Mouse (Mus musculus) stomach, embryonic 16.5 days (tissue): ENCODE data around the gene Prpf6. TPM values are rescaled to one million over a fixed set of nuclear protein-coding genes. Genes with fewer than 3 reads are reported as not detected.

Experiments used
- ATAC-seq: fragments of 200-750 bp; cut with Nextera tagmentation; 2 replicates; pipeline ENCODE4 v1.8.0; 2017; ENCODE audit warnings: moderate number of reproducible peaks, moderate TSS enrichment; ENCODE audit not compliant: insufficient read depth, low FRiP score
- H3K27ac ChIP-seq: fragments of 300-500 bp; sonication (generic); 2 replicates; pipeline ENCODE4 v1.5.1; 2014; ENCODE audit warnings: low read length
- H3K27me3 ChIP-seq: fragments of 300-500 bp; sonication (generic); 2 replicates; pipeline ENCODE4 v1.6.1; 2014; ENCODE audit warnings: low read length, control low read depth, mixed read lengths; ENCODE audit not compliant: control insufficient read depth, insufficient read depth
- H3K36me3 ChIP-seq: fragments of 300-500 bp; sonication (generic); 2 replicates; pipeline ENCODE4 v1.6.1; 2014; ENCODE audit warnings: low read length; ENCODE audit not compliant: control insufficient read depth, insufficient read depth
- H3K4me1 ChIP-seq: fragments of 300-500 bp; sonication (generic); 2 replicates; pipeline ENCODE4 v1.6.1; 2014; ENCODE audit warnings: low read length, control low read depth, mixed read lengths; ENCODE audit not compliant: control insufficient read depth, insufficient read depth
- H3K4me2 ChIP-seq: fragments of 300-500 bp; sonication (generic); 2 replicates; pipeline ENCODE4 v1.6.1; 2014; ENCODE audit warnings: low read depth, low read length, mixed read lengths
- H3K4me3 ChIP-seq: fragments of 300-500 bp; sonication (generic); replicated peaks from 2 replicates; pipeline ENCODE4 v1.5.1; 2014; ENCODE audit warnings: mild to moderate bottlenecking, low read length
- H3K9ac ChIP-seq: fragments of 300-500 bp; sonication (generic); 2 replicates; pipeline ENCODE4 v1.6.1; 2014; ENCODE audit warnings: low read length
- H3K9me3 ChIP-seq: fragments of 300-500 bp; sonication (generic); replicated peaks from 2 replicates; pipeline ENCODE4 v1.6.1; 2016; ENCODE audit warnings: low read length, control low read depth; ENCODE audit not compliant: control insufficient read depth
- WGBS: fragments of 180-500 bp; shearing (Covaris S2); extraction: QIAGEN DNeasy Blood & Tissue Kit; methylation state at CpG from one replicate; pipeline ENCODE4 v1.1.7; 2014; 5-methylcytosine and 5-hydroxymethylcytosine counted together
- polyA plus RNA-seq: library from polyadenylated mRNA; unstranded; fragments of >200 nt; fragmentation: Nextera tagmentation; extraction: Ambion mirVana; gene quantifications from 2 replicates; pipeline ENCODE4 v1.2.1, GENCODE M21; 2015

Prpf6 gene
- polyA plus RNA-seq, 1 experiment from 2014 or later, result 59.1 TPM

DNA sequence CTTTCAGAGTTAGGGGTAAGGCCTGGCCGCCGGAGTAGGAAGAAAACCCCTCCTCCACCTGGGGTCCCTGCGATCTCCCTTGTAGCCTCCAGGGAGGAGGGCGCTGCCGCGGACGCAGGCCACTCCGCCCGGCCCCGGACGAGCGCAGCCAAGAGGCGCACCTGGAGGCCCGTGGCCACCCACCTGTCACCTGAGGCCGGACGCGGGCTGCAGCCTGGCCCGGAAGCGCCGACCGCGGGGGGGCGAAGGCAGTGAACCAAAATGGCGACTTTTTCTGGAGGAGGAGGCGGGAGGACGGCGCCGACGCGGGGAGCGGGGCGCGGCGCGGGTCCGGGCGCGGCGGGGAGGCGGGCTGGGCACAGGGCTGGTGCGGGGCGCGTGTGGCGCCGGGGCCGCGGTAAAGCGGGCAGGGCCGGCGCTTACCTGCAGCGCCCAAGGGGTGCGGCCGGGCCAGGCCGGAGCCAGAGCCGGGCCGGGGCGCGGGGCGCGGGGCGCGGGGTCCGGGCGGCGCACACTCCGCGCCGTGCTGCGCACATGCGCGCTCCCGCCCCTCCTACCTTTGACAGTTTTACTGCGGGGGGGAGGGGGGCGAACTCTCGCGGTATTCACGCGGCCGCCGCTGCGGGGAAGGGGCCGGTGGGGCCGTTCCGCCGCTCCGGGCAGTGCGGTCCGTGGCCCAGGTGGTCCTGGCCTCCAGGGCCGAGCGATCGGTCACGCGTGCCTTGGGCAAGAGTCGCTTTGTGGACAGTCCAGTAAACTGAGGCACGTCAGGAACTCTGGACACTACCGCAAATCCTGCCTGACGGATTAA lies 768 bp downstream of the Prpf6 start, which contains the start of gene Zfp512b:
Zfp512b (minus strand) TSS at position 573 of the 811 bp plus-strand sequence.
- no peaks in the 10 kb centered on the region for H3K9me3 ChIP-seq
- peak within 1 kb of the TSS; percentile 89 for H3K27ac ChIP-seq
- peak within 1 kb of the TSS; percentile 69 for H3K4me2 ChIP-seq
- peak within 1 kb of the TSS; percentile 98 for H3K9ac ChIP-seq
- H3K36me3 ChIP-seq, result peaks cover 6% of the 10 kb centered on the region; the same call in 1 of the 2 replicates
- peak within 1 kb of the TSS; percentile 97 for H3K4me3 ChIP-seq
- no peaks in the 10 kb centered on the region for H3K27me3 ChIP-seq
- under 1% methylated on average over 80 of the region's 97 CpGs for WGBS
- ATAC-seq, result peak; percentile 85
- H3K4me1 ChIP-seq, result peaks cover 19% of the 10 kb centered on the region

DNA sequence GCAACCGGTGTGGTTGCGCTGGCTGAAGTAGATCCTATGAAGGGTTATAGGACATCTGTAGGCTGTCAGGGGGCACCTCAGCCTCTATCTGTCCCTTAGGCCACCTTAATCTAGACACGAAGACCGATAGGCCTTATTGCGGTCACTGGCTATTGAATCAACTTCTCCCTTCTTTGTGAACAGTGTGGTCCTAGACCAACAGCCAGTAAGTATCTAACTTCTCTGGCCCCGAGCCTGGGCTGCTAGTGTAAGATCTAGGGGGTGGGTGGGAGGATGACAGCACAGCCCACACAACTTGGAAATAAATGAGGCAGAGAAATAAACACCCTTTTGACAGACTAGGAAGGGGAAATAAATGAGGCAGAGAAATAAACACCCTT lies 1.4 kb downstream of the Prpf6 start:
- Histone ChIP-seq H3K9me3 (no peaks in the 10 kb centered on the region), H3K27me3 (no peaks in the 10 kb centered on the region; the same call in 1 of the 2 replicates), H3K4me3 (peak overlapping the region; percentile 97), H3K27ac (peak overlapping the region; percentile 89), H3K4me1 (peaks cover 24% of the 10 kb centered on the region), H3K9ac (peak overlapping the region; percentile 98), H3K36me3 (peaks cover 6% of the 10 kb centered on the region; the same call in 1 of the 2 replicates), H3K4me2 (peak overlapping the region; percentile 69)
- 4% methylated on average over 6 of the region's 6 CpGs for WGBS
- peak; percentile 12; the same call in 1 of the 2 replicates for ATAC-seq

DNA sequence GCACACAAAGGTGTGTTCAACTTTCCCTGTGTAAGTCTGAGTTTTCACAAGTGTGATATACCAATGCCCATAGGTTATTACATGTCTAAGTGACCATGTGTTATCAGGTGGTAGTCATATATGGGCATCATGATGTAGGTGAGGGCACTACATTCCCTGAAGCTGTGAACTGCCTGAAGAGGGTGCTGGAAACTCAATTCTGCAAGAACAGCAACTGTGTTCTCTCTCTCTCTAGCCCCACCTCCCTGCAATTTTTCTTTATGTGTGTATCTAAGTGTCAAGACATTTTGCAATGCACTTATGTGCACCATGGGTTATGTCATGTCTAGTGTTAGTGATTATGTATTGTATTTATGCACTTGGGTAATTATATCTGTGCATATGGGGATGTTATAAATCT lies 2.3 kb downstream of the Prpf6 start:
- H3K36me3 ChIP-seq, result 0 out of 2 replicates have a peak, but pooled peaks cover 6% of the 10 kb centered on the region
- H3K4me3 ChIP-seq, result no peak overlapping the region
- no peaks in the 10 kb centered on the region; the same call in 1 of the 2 replicates for H3K27me3 ChIP-seq
- H3K27ac ChIP-seq, result no peak overlapping the region
- no peak overlapping the region for H3K9ac ChIP-seq
- H3K4me1 ChIP-seq, result peaks cover 29% of the 10 kb centered on the region
- no peaks in the 10 kb centered on the region for H3K9me3 ChIP-seq
- no peak overlapping the region for H3K4me2 ChIP-seq
- ATAC-seq, result no peak

DNA sequence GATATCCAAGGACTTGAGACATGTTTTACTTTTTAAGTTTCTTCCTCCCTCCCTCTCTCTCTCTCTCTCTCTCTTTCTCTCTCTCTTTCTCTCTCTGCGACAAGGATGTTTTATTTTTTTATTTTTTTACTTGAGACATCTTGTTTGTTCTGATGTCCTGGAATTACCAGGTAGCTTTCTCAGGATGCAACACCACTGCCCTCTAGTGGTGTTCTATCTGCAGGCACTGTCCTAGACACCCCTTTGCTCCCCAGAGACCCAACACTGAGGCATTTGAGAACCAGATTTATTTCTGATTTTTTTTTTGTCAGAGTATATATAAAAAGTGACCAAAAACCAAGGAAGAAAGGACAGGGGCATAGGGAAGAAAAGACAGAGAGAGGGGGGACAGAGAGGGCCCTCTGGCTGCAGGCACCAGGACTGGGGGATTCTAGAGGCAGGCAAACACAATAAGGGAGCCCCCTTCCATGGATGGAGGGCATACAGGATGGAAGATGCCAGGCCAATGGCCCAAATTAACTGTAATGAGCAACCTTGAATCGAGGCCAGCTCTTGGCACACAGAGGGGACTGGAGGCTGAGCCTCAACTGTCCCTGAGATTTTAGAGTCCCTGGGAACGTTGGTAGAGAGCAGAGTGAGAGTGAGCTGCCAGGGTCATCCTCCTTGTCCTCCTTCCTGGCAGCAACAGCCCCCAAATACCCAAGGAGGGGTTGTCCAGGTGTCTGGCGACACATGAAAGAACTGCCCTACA lies 3.5 kb downstream of the Prpf6 start:
- no peak overlapping the region for H3K9ac ChIP-seq
- H3K4me2 ChIP-seq, result no peak overlapping the region
- no peaks in the 10 kb centered on the region; the same call in 1 of the 2 replicates for H3K27me3 ChIP-seq
- 0 out of 2 replicates have a peak, but pooled peaks cover 3% of the 10 kb centered on the region for H3K36me3 ChIP-seq
- H3K27ac ChIP-seq, result no peak overlapping the region
- no peak for ATAC-seq
- WGBS, result 62% methylated on average over 4 of the region's 4 CpGs
- H3K4me1 ChIP-seq, result peaks cover 29% of the 10 kb centered on the region
- H3K4me3 ChIP-seq, result no peak overlapping the region
- no peaks in the 10 kb centered on the region for H3K9me3 ChIP-seq

DNA sequence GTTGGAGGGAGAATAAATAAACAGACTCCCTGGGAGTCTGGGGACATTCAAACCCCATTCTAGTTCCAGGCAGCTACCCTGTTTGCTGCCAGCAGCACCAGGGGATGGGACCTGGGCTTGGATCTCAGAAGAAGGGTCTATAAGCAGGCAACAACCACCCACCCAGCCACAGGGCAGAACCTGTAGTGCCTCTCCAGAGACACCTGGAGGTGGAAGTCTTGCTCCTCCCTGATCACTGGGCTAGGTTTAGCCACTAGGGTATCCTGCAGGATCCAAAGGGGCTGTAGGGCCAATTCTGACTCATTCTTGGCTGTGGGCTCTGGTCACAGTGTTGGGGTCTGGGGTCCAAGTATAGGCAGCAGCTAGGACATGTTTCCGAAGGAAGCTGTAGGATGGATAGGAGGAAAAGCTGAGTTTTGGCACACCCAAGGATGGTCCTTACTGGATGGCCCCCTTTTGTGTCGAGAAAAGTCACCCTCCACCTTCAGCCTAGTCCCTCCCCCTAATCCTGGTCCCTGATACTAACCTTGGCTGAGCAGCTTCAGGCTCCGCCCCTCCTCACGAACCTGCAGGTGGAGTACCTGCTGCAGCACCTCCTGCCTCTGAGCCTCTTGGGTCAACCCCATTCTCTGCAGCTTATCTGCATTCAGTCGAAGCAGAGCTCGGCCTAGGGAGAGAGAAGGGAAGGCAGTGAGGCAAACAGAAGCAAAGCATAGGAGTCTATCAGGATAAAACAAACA lies 4.7 kb downstream of the Prpf6 start:
- 0 out of 2 replicates have a peak overlapping the region, but pooled peaks have one; percentile 12 for H3K9ac ChIP-seq
- no peaks in the 10 kb centered on the region; the same call in 1 of the 2 replicates for H3K27me3 ChIP-seq
- H3K4me2 ChIP-seq, result no peak overlapping the region
- H3K4me1 ChIP-seq, result peaks cover 27% of the 10 kb centered on the region
- WGBS, result 41% methylated on average over 6 of the region's 6 CpGs
- no peaks in the 10 kb centered on the region for H3K9me3 ChIP-seq
- H3K4me3 ChIP-seq, result no peak overlapping the region
- H3K27ac ChIP-seq, result no peak overlapping the region
- ATAC-seq, result no peak
- no peaks in the 10 kb centered on the region for H3K36me3 ChIP-seq

DNA sequence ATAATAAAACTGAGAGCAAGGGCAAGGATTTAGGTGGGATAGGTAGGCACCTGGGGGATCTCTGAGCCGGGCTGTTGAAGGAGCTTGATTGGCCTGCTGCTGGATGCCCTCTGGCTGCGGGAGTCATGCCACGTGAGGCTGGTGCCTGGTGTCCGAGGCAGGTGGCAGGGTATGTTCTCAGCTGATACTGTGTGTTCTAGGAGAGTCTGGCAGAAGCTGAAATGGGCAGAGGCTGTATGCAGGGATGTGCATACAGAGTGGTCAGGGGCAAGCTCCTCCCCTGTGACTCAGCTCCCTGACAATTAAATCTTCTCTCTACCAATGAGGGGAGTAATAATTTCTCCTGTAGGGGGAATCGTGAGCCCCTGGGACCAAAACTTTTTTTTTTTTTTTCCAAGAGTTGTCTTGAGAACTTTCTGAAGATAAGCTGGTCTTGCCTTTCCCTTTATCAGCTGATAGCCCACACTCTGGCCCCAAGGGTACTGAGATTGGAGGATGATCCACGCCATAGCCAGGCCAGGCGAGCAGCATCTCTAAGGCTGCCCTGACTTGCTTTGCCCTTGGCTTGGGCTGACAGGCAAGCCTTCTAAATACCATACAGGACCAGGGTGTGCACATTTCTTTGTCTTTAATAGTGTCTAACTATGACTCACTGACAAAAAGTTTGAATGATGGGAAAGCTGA lies 5.9 kb downstream of the Prpf6 start:
- 61% methylated on average over 7 of the region's 7 CpGs for WGBS
- Histone ChIP-seq H3K9me3 (no peaks in the 10 kb centered on the region), H3K4me2 (peak overlapping the region; percentile 74), H3K4me1 (peaks cover 34% of the 10 kb centered on the region), H3K27me3 (no peaks in the 10 kb centered on the region; the same call in 1 of the 2 replicates), H3K27ac (peak overlapping the region; percentile 97), H3K36me3 (no peaks in the 10 kb centered on the region), H3K9ac (no peak overlapping the region), H3K4me3 (no peak overlapping the region)
- no peak for ATAC-seq

DNA sequence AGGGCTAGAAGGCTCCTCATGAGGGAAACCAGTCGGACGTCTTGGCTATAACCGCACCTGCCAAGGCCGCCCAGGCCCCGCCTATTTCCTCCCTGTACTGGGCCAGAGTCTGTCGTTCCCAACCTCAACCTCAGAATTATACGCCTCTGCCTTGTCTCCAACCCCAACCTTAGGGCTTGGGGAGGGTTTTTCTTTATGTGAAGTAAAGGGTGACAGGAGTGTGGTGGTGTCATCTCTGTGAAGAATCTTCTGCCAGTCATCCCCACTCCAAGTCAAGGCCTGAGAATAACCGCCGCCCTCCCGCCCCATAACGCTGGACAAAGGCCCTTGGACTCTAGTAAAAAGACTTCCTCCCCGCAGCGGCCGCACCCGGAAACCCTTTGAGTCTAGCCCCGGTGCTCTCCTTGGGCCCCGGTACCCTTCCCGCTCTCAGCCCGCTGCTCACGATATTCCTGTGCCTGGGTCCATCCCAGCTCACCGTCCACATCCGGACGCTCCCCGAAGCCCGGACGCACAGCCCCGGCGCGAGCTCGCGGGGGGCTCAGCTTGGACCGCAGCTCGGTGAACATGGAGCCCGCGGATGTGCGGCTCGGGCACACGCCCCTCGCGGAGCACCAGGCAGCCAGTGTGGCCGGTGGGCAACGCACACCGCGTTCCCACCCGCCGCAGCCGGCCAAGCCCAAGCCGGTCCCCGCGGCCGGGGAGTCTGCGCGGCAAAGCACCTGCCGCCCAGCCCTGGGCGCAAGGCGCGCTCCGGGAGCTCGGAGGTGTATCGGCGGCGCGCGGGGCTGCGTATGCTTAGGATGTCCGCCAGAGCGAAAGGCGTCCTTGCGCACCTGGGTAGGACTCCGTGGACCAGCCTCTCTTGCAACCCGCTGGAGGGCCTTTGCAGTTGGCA lies 7.0 kb downstream of the Prpf6 start, which contains the start of gene Samd10:
Samd10 (minus strand) TSS at position 759 of the 898 bp plus-strand sequence.
- H3K36me3 ChIP-seq, result no peaks in the 10 kb centered on the region
- H3K9me3 ChIP-seq, result no peaks in the 10 kb centered on the region
- peak within 1 kb of the TSS; percentile 66 for H3K4me3 ChIP-seq
- ATAC-seq, result peak; percentile 54
- no peaks in the 10 kb centered on the region; the same call in 1 of the 2 replicates for H3K27me3 ChIP-seq
- peak within 1 kb of the TSS; percentile 91 for H3K9ac ChIP-seq
- 2% methylated on average over 71 of the region's 71 CpGs for WGBS
- H3K27ac ChIP-seq, result peak within 1 kb of the TSS; percentile 97
- H3K4me1 ChIP-seq, result peaks cover 33% of the 10 kb centered on the region
- H3K4me2 ChIP-seq, result peak within 1 kb of the TSS; percentile 74
